Mouse (Mus musculus) embryonic fibroblast, embryonic 13.5 days (primary cell): ENCODE data around the gene Ints13.

Source experiments
- CTCF ChIP-seq: IDR thresholded peaks from 2 replicates; pipeline ENCODE4 v1.5.1; 2011; ENCODE audit warnings: mild to moderate bottlenecking, control low read depth, low read length, moderate library complexity, borderline replicate concordance; ENCODE audit not compliant: insufficient read depth
- POLR2A ChIP-seq: IDR thresholded peaks from 2 replicates; pipeline ENCODE4 v1.6.1; 2011; ENCODE audit warnings: low read depth, mild to moderate bottlenecking, control low read depth, low read length, moderate library complexity

DNA sequence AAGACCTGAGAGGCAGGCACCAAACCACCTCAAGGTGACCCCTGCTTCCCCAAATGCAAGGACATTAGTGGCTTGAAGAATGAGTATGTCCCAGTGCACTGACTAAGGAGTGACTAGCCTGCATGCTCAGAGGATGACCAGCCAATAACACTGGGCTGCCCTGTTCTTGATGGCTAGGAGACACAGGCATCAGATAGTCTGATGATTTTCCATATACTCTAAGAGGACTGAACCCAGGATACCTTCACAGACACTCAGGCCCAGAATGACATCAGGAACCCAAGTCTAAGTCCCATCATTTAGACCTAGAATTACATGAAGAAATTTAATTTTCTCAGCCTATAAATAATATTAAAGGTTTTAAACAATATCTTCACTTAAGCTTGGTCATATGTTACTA lies 26.3 kb downstream of the Ints13 start:
- TF ChIP-seq POLR2A (no peak), CTCF (no peak)
